In the genomic region with DNA sequence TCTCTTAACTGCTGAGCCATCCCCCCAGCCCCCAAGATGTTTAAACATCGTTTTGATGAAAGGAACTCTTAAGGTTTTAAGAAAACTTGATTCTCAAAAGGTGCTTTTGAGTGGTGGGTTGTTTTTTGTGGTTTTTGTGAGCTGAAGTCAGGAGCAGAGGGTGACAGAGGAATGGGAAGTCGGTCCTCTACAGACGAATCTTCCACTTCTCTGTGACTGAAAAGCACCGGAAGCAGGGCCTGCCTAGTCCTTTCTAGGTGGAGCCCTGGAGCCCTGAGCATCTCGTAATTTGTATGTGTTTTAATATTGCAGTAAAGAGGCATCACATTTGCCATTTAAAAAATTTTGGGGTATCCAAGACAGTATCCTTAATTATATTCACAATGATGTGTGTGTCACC, we compare ENCODE assay signal across 23 mouse cellular contexts.
A peak's percentile ranks its signal among the peaks of the same experiment; 100 is the strongest.
DNase-seq lines count a peak whose midpoint lies in the region; ATAC-seq and TF ChIP-seq lines count a peak whose summit lies in the region.
"Had no signal": no experiment of that assay in that cellular context is flagged by ENCODE, and none has a peak within 500 bp of the region (broad histone marks: within the 10 kb centered on the region; RNA-seq: fewer than 3 reads in every experiment).

No protein-coding gene starts in this region.

- H3K9me3 ChIP-seq in heart, embryonic 11.5 days (replicated peaks; ENCODE audit: control insufficient read depth, low read length), result no peaks in the 10 kb centered on the region
- H3K9me3 ChIP-seq: embryonic facial prominence, embryonic 15.5 days; heart, embryonic 12.5 days; hindbrain, embryonic 12.5 days; intestine, embryonic 15.5 days; neural tube, embryonic 13.5 days had no signal

- TF ChIP-seq POLR2A in spleen, adult 2 months (IDR thresholded peaks at IDR 0.05; ENCODE audit: low read depth, low read length), result no peak

- no peak overlapping the region for H3K4me2 ChIP-seq in heart, embryonic 11.5 days
- H3K4me2 ChIP-seq: embryonic facial prominence, embryonic 15.5 days; heart, embryonic 12.5 days; hindbrain, embryonic 12.5 days; intestine, embryonic 15.5 days; liver, embryonic 11.5 days; midbrain, embryonic 11.5 days; neural tube, embryonic 13.5 days had no signal

- no peaks in the 10 kb centered on the region for H3K36me3 ChIP-seq in spleen, adult 2 months (ENCODE audit: control insufficient read depth, insufficient read depth, low read length)
- H3K36me3 ChIP-seq in splenic B cell, adult 2 months (ENCODE audit: control insufficient read depth, insufficient read depth, low read length, poor library complexity, severe bottlenecking), result no peaks in the 10 kb centered on the region
- H3K36me3 ChIP-seq in heart, embryonic 11.5 days (ENCODE audit: control insufficient read depth, insufficient read depth, low read length), result no peaks in the 10 kb centered on the region
- H3K36me3 ChIP-seq: embryonic facial prominence, embryonic 15.5 days; heart, embryonic 12.5 days; hindbrain, embryonic 12.5 days; intestine, embryonic 15.5 days; neural tube, embryonic 13.5 days had no signal

- WGBS in spleen, adult 2 months, result 12% methylated on average over 5 of the region's 5 CpGs
- 42% methylated on average over 5 of the region's 5 CpGs for WGBS in heart, embryonic 11.5 days (ENCODE audit: insufficient replicate concordance)

- peak in 1 of 2 experiments; percentile 39 for DNase-seq in spleen, adult 2 months (ENCODE audit: low read depth in 1 of 2, low spot score in 2 of 2)
- no peak for DNase-seq in spleen, postnatal 4 days (ENCODE audit: low spot score in 2 of 2)
- peak; percentile 39 for DNase-seq in splenic B cell, adult 2 months (ENCODE audit: low read depth, low spot score)
- peak; percentile 40 for DNase-seq in thymus, postnatal 4 days
- no peak for DNase-seq in urinary bladder, postnatal 10 days (ENCODE audit: low spot score)
- no peak for DNase-seq in cerebellum, postnatal 14 days
- DNase-seq: adrenal gland, postnatal 14 days; cerebellum, postnatal 25 days; forebrain, postnatal 0 days; gastrocnemius, adult 2 months; heart, postnatal 14 days; kidney, adult 9 months; kidney, postnatal 36 days; lung, adult 18-20 months had no signal

- H3K4me1 ChIP-seq in spleen, adult 2 months (ENCODE audit: control insufficient read depth, insufficient read depth, insufficient read length), result 0 out of 2 replicates have a peak, but pooled peaks cover 2% of the 10 kb centered on the region
- H3K4me1 ChIP-seq in heart, embryonic 11.5 days (ENCODE audit: control insufficient read depth, insufficient read depth, low read length), result no peaks in the 10 kb centered on the region; the same call in 1 of the 2 replicates
- H3K4me1 ChIP-seq: heart, embryonic 12.5 days; hindbrain, embryonic 12.5 days; intestine, embryonic 15.5 days; neural tube, embryonic 13.5 days had no signal

- H3K9ac ChIP-seq in heart, embryonic 11.5 days (ENCODE audit: low read depth, low read length), result no peak overlapping the region
- H3K9ac ChIP-seq: embryonic facial prominence, embryonic 15.5 days; forebrain, postnatal 0 days; heart, embryonic 12.5 days; hindbrain, embryonic 12.5 days; intestine, embryonic 15.5 days; neural tube, embryonic 13.5 days had no signal

- TF ChIP-seq CTCF in spleen, adult 2 months (IDR thresholded peaks at IDR 0.05; ENCODE audit: extremely low read depth, insufficient read depth, insufficient read length, insufficient replicate concordance), result no peak

- 0 out of 2 replicates have a peak overlapping the region, but pooled peaks have one; percentile 3 for H3K27ac ChIP-seq in spleen, adult 2 months (ENCODE audit: insufficient read depth, low read length)
- H3K27ac ChIP-seq in heart, embryonic 11.5 days (ENCODE audit: low read depth, low read length), result no peak overlapping the region
- H3K27ac ChIP-seq: embryonic facial prominence, embryonic 15.5 days; gastrocnemius, adult 2 months; hindbrain, embryonic 12.5 days; intestine, embryonic 15.5 days; neural tube, embryonic 13.5 days had no signal

- H3K4me3 ChIP-seq in spleen, adult 2 months (ENCODE audit: extremely low read depth, insufficient read depth, insufficient read length), result no peak overlapping the region
- H3K4me3 ChIP-seq in heart, embryonic 11.5 days (ENCODE audit: low read depth, low read length), result no peak overlapping the region
- H3K4me3 ChIP-seq: embryonic facial prominence, embryonic 15.5 days; gastrocnemius, adult 2 months; heart, embryonic 12.5 days; hindbrain, embryonic 12.5 days; intestine, embryonic 15.5 days; neural tube, embryonic 13.5 days had no signal

- no peaks in the 10 kb centered on the region for H3K27me3 ChIP-seq in spleen, adult 2 months (ENCODE audit: control insufficient read depth, insufficient read depth, low read length)
- no peaks in the 10 kb centered on the region for H3K27me3 ChIP-seq in splenic B cell, adult 2 months (ENCODE audit: control insufficient read depth, insufficient read depth, low read length, poor library complexity, severe bottlenecking)
- no peaks in the 10 kb centered on the region for H3K27me3 ChIP-seq in heart, embryonic 11.5 days (ENCODE audit: control insufficient read depth, insufficient read depth, low read length)
- H3K27me3 ChIP-seq: embryonic facial prominence, embryonic 15.5 days; heart, embryonic 12.5 days; hindbrain, embryonic 12.5 days; intestine, embryonic 15.5 days; neural tube, embryonic 13.5 days had no signal

- ATAC-seq in common myeloid progenitor, adult 5-6 weeks (replicated peaks; ENCODE audit: low read depth, poor library complexity, severe bottlenecking), result 0 out of 2 replicates have a peak, but pooled peaks have one; percentile 36
- ATAC-seq in heart, embryonic 11.5 days (replicated peaks; ENCODE audit: insufficient number of reproducible peaks, low FRiP score, low TSS enrichment), result no peak
- ATAC-seq: forebrain, postnatal 0 days; intestine, embryonic 15.5 days had no signal

Comparison
In these comparisons a context has a peak if more than half of its experiments do, and no peak if none do; other contexts are left out.
1. DNase-seq: peak in splenic B cell, adult 2 months (single experiment) and thymus, postnatal 4 days (single experiment); none in spleen, postnatal 4 days (0 of 2), urinary bladder, postnatal 10 days (single experiment) and cerebellum, postnatal 14 days (0 of 2).